Mouse (Mus musculus) E14TG2a.4 (cell line): Measurements from ENCODE around the gene Ahnak2.

Experiments
- CTCF ChIP-seq: conservative IDR thresholded peaks from 2 replicates; pipeline ENCODE4 v1.5.1; 2014; ENCODE audit warnings: low read length
- NANOG ChIP-seq: IDR thresholded peaks from 2 replicates; pipeline ENCODE4 v1.6.1; 2014; ENCODE audit warnings: borderline replicate concordance, low read length, mixed read lengths
- POU5F1 ChIP-seq: IDR thresholded peaks from 2 replicates; pipeline ENCODE4 v1.6.1; 2014; ENCODE audit warnings: low read length, borderline replicate concordance

DNA sequence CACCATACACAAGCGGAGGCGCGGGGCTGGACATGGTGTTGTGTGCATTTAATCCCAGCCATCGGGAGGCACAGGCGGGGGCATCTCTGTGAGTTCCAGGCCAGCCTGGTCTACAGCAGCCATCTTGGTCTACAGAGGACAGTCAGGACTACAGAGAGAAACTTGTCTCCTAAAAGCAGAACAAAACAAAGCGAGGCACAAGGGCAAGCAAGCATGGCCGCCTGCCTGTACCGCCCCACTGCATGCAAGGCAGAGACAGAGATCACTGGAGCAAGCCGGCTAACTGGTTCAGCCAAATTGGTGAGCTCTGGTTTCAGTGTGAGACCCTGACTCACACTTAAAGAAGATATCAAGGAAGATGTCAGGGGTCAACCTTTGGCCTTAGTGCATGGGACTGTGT lies 47.9 kb upstream of the Ahnak2 start:
- no peak for TF ChIP-seq CTCF
- no peak for TF ChIP-seq POU5F1
- TF ChIP-seq NANOG, result no peak
